Mouse (Mus musculus): ENCODE results near the gene Pak2. TPM values are rescaled to one million over a fixed set of nuclear protein-coding genes. Genes with fewer than 3 reads are reported as not detected.

Pak2 gene
- total RNA-seq (2015) (78.8 and 81.9 TPM in 2 replicates), total RNA-seq (2017) (78.5 and 88.8 TPM in 2 replicates)

- peak; percentile 97 for ATAC-seq (ENCODE audit: poor library complexity, severe bottlenecking)
Measured at GRCm38 (mm10) chr16:32078991-32079511, at the start of gene Pak2. Pak2 (minus strand) TSS chr16:32079342.

DNA sequence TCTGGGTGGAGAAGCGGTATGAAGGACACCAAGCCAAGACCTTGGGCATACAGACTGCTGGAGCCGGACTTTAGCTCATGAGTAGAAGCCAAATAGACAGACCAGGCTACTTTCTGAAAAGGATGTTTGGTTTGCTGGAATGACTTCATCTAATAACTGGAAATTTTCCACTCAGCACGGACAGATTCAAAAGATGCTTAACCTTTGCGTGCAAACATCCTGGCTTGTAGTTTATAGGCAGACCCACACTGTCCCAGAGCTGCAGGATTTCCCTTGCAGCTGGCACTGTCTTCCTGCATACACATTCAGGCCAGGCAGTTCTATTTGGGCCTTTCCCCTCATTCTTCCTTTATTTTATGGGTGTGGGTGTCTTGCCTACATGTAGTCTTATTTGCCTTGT, 47.9 kb upstream of the Pak2 start:
- ATAC-seq (ENCODE audit: poor library complexity, severe bottlenecking), result no peak

- ATAC-seq (ENCODE audit: poor library complexity, severe bottlenecking), result no peak
Measured at GRCm38 (mm10) chr16:32125364-32125763, 46.2 kb upstream of the Pak2 start.

- ATAC-seq (ENCODE audit: poor library complexity, severe bottlenecking), result peak; percentile 85
Measured at GRCm38 (mm10) chr16:32124444-32125335, 45.5 kb upstream of the Pak2 start.

GRCm38 (mm10) chr16:32124020-32124419, 44.9 kb upstream of the Pak2 start:
- no peak for ATAC-seq (ENCODE audit: poor library complexity, severe bottlenecking)

GRCm38 (mm10) chr16:32120454-32120853, 41.3 kb upstream of the Pak2 start:
- no peak for ATAC-seq (ENCODE audit: poor library complexity, severe bottlenecking)

GRCm38 (mm10) chr16:32116186-32116585, 37.0 kb upstream of the Pak2 start:
- ATAC-seq (ENCODE audit: poor library complexity, severe bottlenecking), result no peak

DNA sequence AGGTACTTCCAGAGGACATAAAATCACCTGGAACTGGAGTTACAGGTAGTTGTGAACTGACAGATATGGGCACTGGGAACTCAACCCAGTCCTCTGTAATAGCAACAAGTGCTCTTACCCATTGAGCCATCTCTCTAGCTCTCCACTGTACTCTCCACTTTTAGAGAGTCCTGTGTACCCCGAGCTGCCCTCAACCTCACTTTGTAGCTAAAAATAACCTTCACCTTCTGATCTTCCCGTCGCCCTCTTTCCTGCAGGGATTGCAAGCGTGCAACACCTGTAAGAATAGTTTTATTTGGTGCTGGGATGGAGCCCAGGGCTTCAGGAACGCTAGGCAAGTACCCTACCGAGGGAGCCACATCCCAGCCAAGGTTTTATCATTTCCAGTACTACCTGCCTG, 36.6 kb upstream of the Pak2 start:
- ATAC-seq (ENCODE audit: poor library complexity, severe bottlenecking), result no peak

DNA sequence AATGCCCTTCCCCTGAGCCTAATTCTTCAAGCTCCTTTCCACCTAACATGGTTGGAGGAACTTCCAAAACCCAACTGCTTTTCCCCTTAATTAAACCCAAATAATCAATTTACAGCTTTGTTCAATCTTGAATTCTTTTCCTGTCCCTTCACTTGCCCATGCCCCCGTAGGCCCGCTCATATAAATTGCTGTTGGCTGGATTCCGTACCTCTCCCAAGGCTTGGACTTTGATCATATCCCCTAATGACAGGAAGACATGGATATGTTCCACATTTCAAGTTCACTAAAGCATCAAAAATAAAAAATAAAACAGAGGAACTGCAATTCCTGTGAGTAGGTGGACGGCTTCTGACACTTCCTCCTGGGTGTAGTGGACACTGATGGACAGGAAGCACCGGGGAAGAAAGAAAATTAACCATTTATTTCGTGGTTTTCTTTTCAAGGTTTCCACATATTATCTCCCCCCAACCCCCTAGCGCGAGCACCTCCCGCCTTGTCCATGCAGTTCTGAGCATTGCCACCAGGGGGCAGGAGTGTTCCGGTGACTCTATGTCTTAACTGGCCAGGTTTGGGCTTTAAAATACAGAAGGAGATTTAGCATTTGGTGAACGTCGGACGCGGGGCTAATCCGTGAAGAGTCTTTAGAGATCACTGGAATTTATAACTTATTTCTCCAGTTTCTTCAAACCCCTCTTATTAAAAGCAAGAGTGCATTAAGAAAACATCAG, 36.0 kb upstream of the Pak2 start:
- peak; percentile 49 for ATAC-seq (ENCODE audit: poor library complexity, severe bottlenecking)

- ATAC-seq (ENCODE audit: poor library complexity, severe bottlenecking), result no peak
Measured at GRCm38 (mm10) chr16:32114406-32114805, 35.3 kb upstream of the Pak2 start.

DNA sequence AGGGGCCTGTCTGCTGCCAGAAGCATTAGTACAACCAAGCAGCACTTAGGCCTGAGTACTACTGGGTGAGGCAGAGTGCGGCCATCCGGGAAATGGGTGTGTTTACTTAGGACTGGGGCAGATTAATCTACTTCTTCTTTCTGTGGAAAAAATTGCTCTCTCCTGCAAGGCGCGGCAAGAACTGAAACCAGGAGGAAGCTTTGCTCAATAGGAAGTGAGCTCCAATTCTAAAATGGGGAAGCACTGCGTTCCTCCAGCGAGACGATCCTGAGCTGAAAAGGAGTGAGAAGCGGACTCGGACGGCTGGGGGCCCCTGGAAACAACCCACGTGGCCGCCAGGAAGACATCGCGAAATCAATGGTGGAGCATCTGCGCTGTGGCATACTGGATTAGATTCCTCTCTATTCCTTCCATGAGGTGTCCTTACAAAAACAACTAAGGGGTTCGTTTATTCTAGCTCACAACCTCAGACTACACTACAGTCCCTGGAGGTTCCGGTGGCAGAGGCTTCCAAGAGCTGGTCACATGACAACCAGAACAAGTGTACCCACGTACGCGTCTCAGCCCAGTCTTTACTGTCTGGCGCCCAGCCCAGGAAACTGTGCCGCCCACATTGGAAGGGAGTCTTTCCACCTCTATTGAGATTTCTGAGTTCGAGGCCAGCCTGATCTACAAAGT, 34.5 kb upstream of the Pak2 start:
- peak; percentile 73 for ATAC-seq (ENCODE audit: poor library complexity, severe bottlenecking)

DNA sequence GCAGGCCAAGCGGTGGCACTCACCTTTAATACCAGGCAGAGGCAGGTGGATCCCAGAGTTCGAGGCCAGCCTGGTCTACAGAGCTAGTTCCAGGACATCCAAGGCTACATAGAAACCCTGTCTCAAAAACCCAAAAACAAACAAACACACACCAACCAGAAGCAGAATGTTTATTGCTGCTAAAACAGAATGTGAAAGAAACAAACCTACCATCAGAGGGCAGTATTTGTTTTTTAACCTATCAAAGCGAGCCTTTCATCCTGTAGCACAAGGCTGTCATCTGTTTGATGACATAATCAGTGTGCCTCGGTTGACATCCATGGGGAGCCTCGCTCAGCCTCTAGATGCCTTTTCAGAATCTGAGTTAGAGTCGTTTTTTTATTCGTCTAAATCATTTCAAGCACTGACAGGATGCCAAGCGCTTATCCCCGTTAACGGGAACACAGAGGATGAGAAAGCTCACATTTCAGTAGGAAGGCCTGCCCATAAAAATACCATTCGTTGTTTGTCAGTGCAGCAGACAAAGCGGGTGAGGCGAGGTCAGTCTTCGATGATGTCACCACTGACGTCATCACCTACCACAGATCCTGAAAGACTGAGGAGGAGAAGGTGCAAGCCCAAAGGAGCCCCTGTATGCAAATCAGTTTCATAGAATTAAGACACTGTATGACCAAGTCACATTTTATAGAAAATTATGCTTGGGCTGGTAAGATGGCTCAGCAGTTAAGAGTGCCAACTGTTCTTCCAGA, 32.0 kb upstream of the Pak2 start:
- no peak for ATAC-seq (ENCODE audit: poor library complexity, severe bottlenecking)

DNA sequence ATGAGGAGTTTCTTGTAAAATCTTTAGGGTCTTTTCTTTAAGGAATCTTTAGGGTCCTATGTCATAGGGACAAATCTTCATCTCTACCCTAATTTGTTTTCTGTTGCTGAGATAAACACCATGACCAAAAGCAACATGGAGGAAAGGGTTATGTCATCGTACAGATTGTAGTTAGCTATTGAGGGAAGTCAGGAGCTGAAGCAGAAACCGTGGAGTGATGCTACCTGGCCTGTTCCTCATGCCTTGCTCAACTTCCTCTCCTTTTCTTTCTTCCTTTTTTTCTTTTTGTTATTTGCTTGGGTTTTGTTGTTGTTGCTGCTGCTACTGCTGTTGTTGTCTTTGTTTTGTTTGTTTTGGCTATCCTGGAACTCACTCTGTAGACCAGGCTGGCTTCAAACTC, 29.4 kb upstream of the Pak2 start:
- ATAC-seq (ENCODE audit: poor library complexity, severe bottlenecking), result peak; percentile 53

DNA sequence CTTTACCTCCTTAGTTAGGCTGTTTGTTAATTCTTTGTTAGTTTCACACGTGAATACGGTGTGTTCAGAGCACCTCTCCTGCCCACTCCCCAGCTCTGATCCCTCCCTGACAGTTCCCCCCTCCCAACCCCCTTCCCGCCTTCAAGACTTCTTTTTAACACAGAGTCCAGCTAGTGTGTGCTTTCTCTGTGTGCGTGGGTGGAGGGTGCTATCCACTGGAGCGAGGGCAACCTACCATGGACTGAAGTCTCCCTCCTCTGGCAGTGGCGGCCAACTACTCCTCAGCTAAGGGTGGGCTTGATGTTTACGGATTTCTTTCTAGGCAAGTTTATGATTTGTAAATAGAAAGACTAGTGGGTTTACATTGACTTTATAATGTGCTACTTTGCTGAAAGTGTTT, 29.0 kb upstream of the Pak2 start:
- ATAC-seq (ENCODE audit: poor library complexity, severe bottlenecking), result peak; percentile 61

DNA sequence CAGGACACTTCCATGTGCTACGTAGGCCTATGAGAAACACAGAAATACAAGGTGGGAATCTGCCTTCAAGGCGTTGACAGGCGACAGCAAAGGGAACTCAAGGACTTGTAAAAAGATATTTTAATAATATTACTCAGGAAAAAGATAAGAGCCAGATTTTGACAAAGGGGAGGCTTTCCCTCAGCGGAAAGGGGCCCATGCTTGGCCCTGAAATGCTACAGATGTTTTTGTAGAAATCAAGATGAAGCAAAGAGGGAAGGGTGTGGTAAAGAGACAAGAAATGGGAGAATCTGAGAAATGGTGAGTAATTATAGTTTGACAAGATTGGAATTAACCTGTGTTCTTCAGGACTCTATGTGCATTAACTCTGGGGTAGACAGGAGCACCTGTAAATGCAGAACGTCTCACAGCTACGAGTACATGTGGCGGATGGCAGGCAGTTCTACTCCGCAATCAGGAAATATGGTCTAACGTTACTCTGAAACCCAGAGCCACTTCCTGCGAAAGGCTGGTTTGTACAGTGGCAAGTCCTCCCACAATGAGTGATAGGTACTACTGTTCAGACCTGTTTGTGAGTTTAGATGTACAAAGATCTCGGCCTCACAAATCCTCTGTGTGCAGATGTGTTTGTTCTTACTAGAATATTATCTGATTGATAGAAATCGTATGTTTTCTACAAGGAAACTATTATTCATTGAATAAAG, 28.4 kb upstream of the Pak2 start:
- ATAC-seq (ENCODE audit: poor library complexity, severe bottlenecking), result peak; percentile 59

DNA sequence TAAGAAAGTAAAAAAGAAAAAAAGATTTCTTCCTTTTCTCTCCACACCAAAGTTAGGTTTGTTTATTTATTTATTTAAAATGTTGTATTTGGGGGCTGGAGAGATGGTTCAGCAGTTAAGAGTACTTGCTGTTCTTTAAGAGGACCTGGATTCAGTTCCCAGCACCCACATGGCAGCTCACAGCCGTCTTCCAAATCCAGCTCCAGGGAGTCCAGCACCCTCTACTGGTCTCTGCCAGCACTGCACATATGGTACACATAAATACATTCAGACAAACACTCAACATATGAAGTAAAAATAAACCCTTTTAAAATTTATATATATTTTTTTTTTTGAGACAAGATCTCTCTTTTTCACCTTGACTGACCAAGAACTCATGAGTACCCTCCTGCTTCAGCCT, 26.6 kb upstream of the Pak2 start:
- no peak for ATAC-seq (ENCODE audit: poor library complexity, severe bottlenecking)

GRCm38 (mm10) chr16:32102295-32102694, 23.2 kb upstream of the Pak2 start:
- peak; percentile 80 for ATAC-seq (ENCODE audit: poor library complexity, severe bottlenecking)

GRCm38 (mm10) chr16:32099638-32100150, 20.6 kb upstream of the Pak2 start, which contains the start of the genes Pigx and Cep19:
Pigx (minus strand) TSS chr16:32099740.
Cep19 (plus strand) TSS chr16:32099800.
- peak; percentile 71 for ATAC-seq (ENCODE audit: poor library complexity, severe bottlenecking)

DNA sequence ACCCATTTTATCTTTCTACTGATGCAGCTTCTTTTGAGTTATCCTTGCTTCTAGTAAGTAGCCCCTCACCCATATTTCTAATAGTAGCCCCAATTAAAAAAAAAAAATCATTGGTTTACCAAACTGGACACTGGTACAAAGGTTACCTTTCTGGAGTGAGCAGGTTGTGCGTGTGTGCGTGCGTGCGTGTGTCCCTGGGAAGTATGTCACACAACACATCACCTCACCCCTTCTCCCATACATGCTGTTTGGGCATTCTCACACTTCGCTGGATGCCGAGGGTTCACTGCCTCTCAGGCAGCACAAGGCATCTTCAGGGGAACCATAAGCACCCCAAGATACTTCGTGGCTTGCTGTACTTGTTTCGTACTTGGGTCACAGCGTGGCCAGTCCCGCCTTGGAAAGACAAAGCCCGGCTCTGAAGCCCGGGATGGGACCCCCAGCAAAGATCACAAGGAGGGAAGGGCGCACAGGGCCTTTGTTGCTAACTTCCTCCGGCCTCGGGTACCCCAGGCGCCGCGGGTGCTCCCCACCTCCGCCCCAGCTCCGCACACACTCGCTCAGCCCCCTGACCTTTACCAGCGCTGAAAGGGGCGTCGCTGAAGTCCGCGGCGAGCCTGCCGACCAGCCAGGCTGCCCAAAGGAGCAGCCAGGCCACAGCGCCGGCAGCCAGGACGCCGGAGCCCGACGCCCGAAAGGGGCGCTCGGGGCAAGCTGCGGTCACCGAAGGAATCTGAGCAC, 19.9 kb upstream of the Pak2 start:
- ATAC-seq (ENCODE audit: poor library complexity, severe bottlenecking), result peak; percentile 17; the same call in 1 of the 2 replicates
